Mouse (Mus musculus): ENCODE results near the gene Prune1.

Prune1 gene

DNA sequence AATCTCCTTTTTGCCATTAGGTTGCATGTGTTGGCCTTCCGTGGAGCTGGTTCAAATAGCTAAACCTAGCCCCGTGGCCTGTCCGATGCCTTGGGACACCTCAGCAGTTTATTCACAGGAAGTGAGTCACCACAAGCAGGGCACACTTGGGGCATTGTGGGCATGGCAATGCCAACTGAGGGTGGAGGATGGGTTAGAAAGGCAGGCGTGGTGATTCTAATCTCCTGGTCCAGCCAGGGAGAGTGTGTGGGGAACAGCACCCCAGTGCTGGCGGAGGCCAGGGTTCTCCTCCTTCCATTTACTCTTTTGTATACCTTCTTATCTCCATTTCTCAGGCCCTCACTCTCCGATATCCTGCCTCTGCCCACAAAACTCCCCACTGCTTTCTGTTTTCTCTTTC lies 30.7 kb upstream of the Prune1 start:
- no peak for TF ChIP-seq CTCF (conservative IDR thresholded peaks at IDR 0.05; ENCODE audit: low read length)
- Histone ChIP-seq H3K4me1 (replicated peaks; ENCODE audit: low read depth, low read length) (peaks cover 36% of the 10 kb centered on the region), H3K27me3 (ENCODE audit: insufficient read depth, low read length) (no peaks in the 10 kb centered on the region), H3K9me3 (ENCODE audit: low read length) (peaks cover 44% of the 10 kb centered on the region), H3K36me3 (ENCODE audit: insufficient read depth, low read length) (peaks cover 8% of the 10 kb centered on the region; the same call in 1 of the 2 replicates), H3K4me3 (replicated peaks; ENCODE audit: low read length) (no peak overlapping the region)

DNA sequence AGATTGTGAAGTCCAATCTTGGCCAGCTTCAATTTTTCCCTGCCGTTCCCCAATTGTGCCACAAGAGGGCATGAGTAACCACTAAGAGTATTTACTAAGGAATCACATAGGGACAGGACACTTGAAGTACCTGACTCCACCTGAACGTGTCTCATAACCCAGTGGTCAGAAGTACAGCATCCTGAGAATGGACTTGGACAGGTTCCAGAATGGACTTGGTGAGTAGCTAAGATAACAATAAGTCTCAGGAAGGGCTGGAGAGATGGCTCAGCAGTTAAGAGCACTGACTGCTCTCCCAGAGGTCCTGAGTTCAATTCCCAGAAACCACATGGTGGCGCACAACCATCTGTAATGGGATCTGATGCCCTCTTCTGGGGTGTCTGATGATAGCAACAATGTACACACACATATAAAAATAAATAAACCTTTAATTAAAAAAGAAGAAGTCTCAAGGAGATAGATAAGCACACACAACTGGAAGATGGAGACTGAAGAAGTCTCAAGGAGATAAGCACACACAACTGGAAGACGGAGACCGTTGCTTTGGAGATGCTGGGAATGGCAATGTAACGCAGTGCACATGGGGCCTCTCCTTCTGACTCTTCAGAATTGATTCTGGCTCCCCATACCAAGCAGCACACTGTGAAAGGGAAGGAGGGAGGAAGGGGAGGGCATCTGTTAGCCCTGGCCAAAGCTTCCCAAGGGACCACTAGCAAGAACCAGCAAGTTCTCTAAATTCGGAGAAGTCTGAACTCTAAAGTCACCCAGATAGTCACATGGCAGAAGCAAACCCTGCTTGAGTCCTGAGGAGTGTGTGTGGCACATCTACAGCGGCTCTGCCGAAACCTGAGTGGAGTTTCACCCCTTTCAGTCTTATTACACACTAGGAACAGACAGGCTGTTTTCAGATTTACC lies 29.3 kb upstream of the Prune1 start:
- peaks cover 58% of the 10 kb centered on the region for H3K9me3 ChIP-seq (ENCODE audit: low read length)
- peaks cover 8% of the 10 kb centered on the region; the same call in 1 of the 2 replicates for H3K36me3 ChIP-seq (ENCODE audit: insufficient read depth, low read length)
- TF ChIP-seq CTCF (conservative IDR thresholded peaks at IDR 0.05; ENCODE audit: low read length), result peak; percentile 58
- no peak for TF ChIP-seq POU5F1 (IDR thresholded peaks at IDR 0.05; ENCODE audit: borderline replicate concordance, low read length)
- no peaks in the 10 kb centered on the region for H3K27me3 ChIP-seq (ENCODE audit: insufficient read depth, low read length)
- no peak overlapping the region for H3K4me3 ChIP-seq (replicated peaks; ENCODE audit: low read length)
- peaks cover 23% of the 10 kb centered on the region for H3K4me1 ChIP-seq (replicated peaks; ENCODE audit: low read depth, low read length)

DNA sequence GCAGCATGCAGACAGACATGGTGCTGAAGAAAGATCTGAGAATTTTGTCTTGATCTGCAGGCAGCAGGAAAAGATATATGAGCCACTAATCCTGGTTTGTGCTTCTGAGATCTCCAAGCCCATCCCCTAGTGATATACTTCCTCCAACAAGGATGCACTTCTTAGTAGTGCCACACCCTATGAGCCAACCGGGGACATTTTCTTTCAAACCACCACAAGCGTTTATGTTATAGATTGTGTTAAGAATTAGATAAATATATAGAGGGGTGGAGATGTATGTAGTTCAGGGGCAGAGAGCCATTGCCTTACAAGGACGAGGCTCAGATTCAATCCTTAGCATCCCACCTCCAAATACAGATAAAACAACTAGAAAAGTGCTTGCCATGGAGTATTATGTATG lies 28.6 kb upstream of the Prune1 start:
- H3K27me3 ChIP-seq (ENCODE audit: insufficient read depth, low read length), result no peaks in the 10 kb centered on the region
- TF ChIP-seq NANOG (IDR thresholded peaks at IDR 0.05; ENCODE audit: borderline replicate concordance, low read length) (no peak), POU5F1 (IDR thresholded peaks at IDR 0.05; ENCODE audit: borderline replicate concordance, low read length) (no peak)
- H3K4me1 ChIP-seq (replicated peaks; ENCODE audit: low read depth, low read length), result peaks cover 17% of the 10 kb centered on the region
- peaks cover 66% of the 10 kb centered on the region for H3K9me3 ChIP-seq (ENCODE audit: low read length)
- H3K36me3 ChIP-seq (ENCODE audit: insufficient read depth, low read length), result peaks cover 8% of the 10 kb centered on the region; the same call in 1 of the 2 replicates
- H3K4me3 ChIP-seq (replicated peaks; ENCODE audit: low read length), result no peak overlapping the region

DNA sequence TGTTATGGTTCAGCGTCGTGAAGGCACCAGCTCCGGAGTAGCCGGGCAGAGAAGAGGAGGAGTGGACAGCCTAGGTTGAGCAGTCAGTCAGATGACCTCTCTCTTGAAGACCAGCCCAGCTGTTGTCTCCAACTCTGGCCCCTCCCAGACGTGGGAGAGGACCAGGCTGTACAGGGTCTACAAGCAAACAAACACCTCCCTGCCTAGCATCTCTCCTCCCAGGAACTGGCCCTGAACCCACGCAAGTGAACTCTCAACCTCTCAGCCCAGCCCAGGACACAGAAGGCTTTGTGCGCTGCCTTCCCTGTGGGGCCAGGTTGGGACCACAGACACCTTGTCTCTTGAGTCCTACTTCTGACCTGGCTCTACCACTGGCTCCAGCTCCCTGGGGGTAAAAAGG lies 25.2 kb upstream of the Prune1 start, which contains the start of gene Anxa9:
Anxa9 (minus strand) TSS at position 77 of the 400 bp plus-strand sequence.
- no peak for TF ChIP-seq CTCF (conservative IDR thresholded peaks at IDR 0.05; ENCODE audit: low read length)
- no peak for TF ChIP-seq POU5F1 (IDR thresholded peaks at IDR 0.05; ENCODE audit: borderline replicate concordance, low read length)
- no peak for TF ChIP-seq NANOG (IDR thresholded peaks at IDR 0.05; ENCODE audit: borderline replicate concordance, low read length)
- Histone ChIP-seq H3K27me3 (ENCODE audit: insufficient read depth, low read length) (no peaks in the 10 kb centered on the region), H3K36me3 (ENCODE audit: insufficient read depth, low read length) (peaks cover 8% of the 10 kb centered on the region; the same call in 1 of the 2 replicates), H3K4me1 (replicated peaks; ENCODE audit: low read depth, low read length) (no peaks in the 10 kb centered on the region), H3K9me3 (ENCODE audit: low read length) (peaks cover 67% of the 10 kb centered on the region), H3K4me3 (replicated peaks; ENCODE audit: low read length) (no peak within 1 kb of the TSS; the same call in 1 of the 2 replicates)

DNA sequence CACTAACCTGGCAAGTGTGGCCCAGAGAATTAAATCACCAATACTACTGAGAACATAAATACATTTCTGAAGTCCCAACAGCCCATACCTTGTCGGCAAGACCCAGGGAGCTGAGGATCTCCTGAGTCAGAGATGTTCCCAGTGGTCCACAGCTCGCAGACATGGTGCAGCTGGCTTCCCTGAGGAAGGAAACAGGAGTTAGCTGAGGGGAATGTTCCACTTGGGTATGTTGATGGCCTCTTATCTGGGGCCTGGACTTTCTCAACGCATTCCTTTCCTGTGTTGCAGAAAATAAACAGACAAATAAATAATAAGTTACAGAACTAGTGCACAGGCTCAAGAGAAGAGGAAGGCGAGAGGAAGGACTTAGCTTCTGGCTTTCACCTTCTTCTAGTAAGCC lies 24.4 kb upstream of the Prune1 start:
- H3K4me3 ChIP-seq (replicated peaks; ENCODE audit: low read length), result no peak overlapping the region
- H3K27me3 ChIP-seq (ENCODE audit: insufficient read depth, low read length), result no peaks in the 10 kb centered on the region
- no peaks in the 10 kb centered on the region for H3K36me3 ChIP-seq (ENCODE audit: insufficient read depth, low read length)
- peaks cover 59% of the 10 kb centered on the region for H3K9me3 ChIP-seq (ENCODE audit: low read length)
- H3K4me1 ChIP-seq (replicated peaks; ENCODE audit: low read depth, low read length), result no peaks in the 10 kb centered on the region
- TF ChIP-seq POU5F1 (IDR thresholded peaks at IDR 0.05; ENCODE audit: borderline replicate concordance, low read length), result no peak

DNA sequence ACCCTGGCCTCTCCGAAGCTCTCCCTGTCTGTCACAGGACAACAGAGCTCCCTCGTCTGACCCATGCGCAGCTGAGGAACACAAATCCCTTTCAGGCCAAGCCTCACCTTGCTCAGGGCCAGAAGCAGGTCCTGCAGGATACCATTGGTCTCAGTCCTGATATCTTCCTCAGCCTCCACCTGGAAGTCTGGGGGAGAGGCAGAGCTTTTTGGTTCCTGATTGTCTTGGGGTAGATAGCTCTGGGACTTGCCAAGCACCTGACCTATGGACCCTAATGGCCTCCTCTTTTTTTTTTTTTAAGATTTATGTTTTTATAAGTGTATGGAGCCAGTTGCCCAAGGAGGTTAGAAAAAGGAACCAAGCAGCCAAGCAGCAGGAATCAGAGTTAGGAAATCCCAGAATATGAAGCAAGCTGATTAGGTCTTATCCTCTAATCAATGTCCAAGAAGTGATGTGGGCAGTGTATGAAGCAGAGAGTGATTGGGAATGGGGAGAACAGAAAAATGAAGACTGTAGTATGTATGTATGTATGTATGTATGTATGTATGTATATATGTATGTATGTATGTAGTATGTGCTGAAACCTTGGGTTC lies 19.4 kb upstream of the Prune1 start:
- H3K27me3 ChIP-seq (ENCODE audit: insufficient read depth, low read length), result no peaks in the 10 kb centered on the region
- TF ChIP-seq NANOG (IDR thresholded peaks at IDR 0.05; ENCODE audit: borderline replicate concordance, low read length) (no peak), CTCF (conservative IDR thresholded peaks at IDR 0.05; ENCODE audit: low read length) (no peak)
- peaks cover 24% of the 10 kb centered on the region for H3K4me1 ChIP-seq (replicated peaks; ENCODE audit: low read depth, low read length)
- no peak overlapping the region for H3K4me3 ChIP-seq (replicated peaks; ENCODE audit: low read length)
- peaks cover 21% of the 10 kb centered on the region for H3K36me3 ChIP-seq (ENCODE audit: insufficient read depth, low read length)
- H3K9me3 ChIP-seq (ENCODE audit: low read length), result peaks cover 10% of the 10 kb centered on the region

DNA sequence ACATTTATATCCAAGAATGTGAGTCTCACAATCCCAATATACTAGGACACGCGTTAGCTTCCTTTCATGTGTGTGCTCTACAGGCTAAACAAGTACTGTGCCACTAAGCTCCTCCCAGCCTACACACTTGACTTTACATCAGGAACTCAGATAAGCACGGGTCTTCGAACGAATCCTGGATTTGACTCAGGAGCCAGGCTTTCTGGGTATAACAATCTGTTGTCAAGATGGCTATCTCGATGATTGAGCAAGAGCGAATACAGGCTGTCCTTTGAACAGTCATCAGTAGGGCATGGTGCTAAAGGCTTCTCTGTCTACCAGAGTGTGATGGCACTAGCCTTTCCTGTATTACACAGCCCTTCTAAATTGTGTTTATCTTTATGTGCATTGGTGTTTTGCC lies 16.1 kb upstream of the Prune1 start:
- no peaks in the 10 kb centered on the region for H3K9me3 ChIP-seq (ENCODE audit: low read length)
- H3K4me3 ChIP-seq (replicated peaks; ENCODE audit: low read length), result no peak overlapping the region
- H3K4me1 ChIP-seq (replicated peaks; ENCODE audit: low read depth, low read length), result peaks cover 57% of the 10 kb centered on the region
- H3K36me3 ChIP-seq (ENCODE audit: insufficient read depth, low read length), result peaks cover 54% of the 10 kb centered on the region
- no peak for TF ChIP-seq NANOG (IDR thresholded peaks at IDR 0.05; ENCODE audit: borderline replicate concordance, low read length)
- no peak for TF ChIP-seq CTCF (conservative IDR thresholded peaks at IDR 0.05; ENCODE audit: low read length)
- TF ChIP-seq POU5F1 (IDR thresholded peaks at IDR 0.05; ENCODE audit: borderline replicate concordance, low read length), result no peak
- H3K27me3 ChIP-seq (ENCODE audit: insufficient read depth, low read length), result no peaks in the 10 kb centered on the region

DNA sequence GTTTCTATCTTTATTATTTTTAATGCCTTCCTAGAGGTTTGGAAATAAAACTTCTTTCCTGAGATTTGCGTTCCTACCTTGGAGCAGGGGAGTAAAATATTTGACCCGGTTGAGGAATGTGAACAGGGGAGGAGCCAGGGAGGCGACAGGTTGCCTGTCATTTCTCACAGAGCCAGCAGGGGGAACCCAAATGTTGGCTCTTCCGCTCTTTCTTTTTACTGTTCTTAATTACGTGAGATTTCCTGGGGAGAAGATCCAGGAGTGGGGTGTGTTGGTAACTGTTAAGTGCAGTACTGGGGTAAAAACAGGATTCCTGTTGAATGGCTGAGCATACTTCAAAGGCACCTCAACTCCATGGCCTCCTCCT lies 14.2 kb upstream of the Prune1 start:
- no peaks in the 10 kb centered on the region for H3K9me3 ChIP-seq (ENCODE audit: low read length)
- H3K4me3 ChIP-seq (replicated peaks; ENCODE audit: low read length), result no peak overlapping the region
- peak; percentile 75 for TF ChIP-seq CTCF (conservative IDR thresholded peaks at IDR 0.05; ENCODE audit: low read length)
- no peak for TF ChIP-seq POU5F1 (IDR thresholded peaks at IDR 0.05; ENCODE audit: borderline replicate concordance, low read length)
- no peaks in the 10 kb centered on the region for H3K27me3 ChIP-seq (ENCODE audit: insufficient read depth, low read length)
- H3K36me3 ChIP-seq (ENCODE audit: insufficient read depth, low read length), result peaks cover 74% of the 10 kb centered on the region
- H3K4me1 ChIP-seq (replicated peaks; ENCODE audit: low read depth, low read length), result peaks cover 76% of the 10 kb centered on the region

Data from E14TG2a.4 (cell line).